Mouse (Mus musculus) stomach, postnatal 0 days (tissue): ENCODE data around the gene Zbtb46. TPM values are rescaled to one million over a fixed set of nuclear protein-coding genes. Genes with fewer than 3 reads are reported as not detected.
A peak's percentile ranks its signal among the peaks of the same experiment; 100 is the strongest.
"Not testable (repeated sequence)": the region's sequence is repeated elsewhere in the genome, so short reads cannot be mapped to it uniquely, and the experiment has no call there.

Experiments used
- ATAC-seq: fragments of 200-750 bp; cut with Nextera tagmentation; 2 replicates; pipeline ENCODE4 v1.8.0; 2017; ENCODE audit not compliant: low FRiP score, low TSS enrichment
- DNase-seq: peaks from one replicate; pipeline ENCODE4 v3.0.0-alpha.2; 2016; ENCODE audit warnings: low spot score
- H3K27ac ChIP-seq: fragments of 300-500 bp; sonication (generic); replicated peaks from 2 replicates; pipeline ENCODE4 v1.5.1; 2014; ENCODE audit warnings: mild to moderate bottlenecking, control low read depth
- H3K27me3 ChIP-seq: fragments of 300-500 bp; sonication (generic); 2 replicates; pipeline ENCODE4 v1.6.1; 2014; ENCODE audit warnings: low read length; ENCODE audit not compliant: control insufficient read depth, insufficient read depth
- H3K36me3 ChIP-seq: fragments of 300-500 bp; sonication (generic); 2 replicates; pipeline ENCODE4 v1.6.1; 2014; ENCODE audit warnings: low read length, mixed read lengths; ENCODE audit not compliant: control insufficient read depth, insufficient read depth
- H3K4me1 ChIP-seq: fragments of 300-500 bp; sonication (generic); replicated peaks from 2 replicates; pipeline ENCODE4 v1.6.1; 2014; ENCODE audit warnings: antibody characterized with exemption; ENCODE audit not compliant: control insufficient read depth, insufficient read depth
- H3K4me2 ChIP-seq: fragments of 300-500 bp; sonication (generic); replicated peaks from 2 replicates; pipeline ENCODE4 v1.6.1; 2014; ENCODE audit warnings: low read depth, mild to moderate bottlenecking, control low read depth, moderate library complexity
- H3K4me3 ChIP-seq: fragments of 300-500 bp; sonication (generic); 2 replicates; pipeline ENCODE4 v1.5.1; 2014; ENCODE audit warnings: low read depth, low read length, control low read depth
- H3K9ac ChIP-seq: fragments of 300-500 bp; sonication (generic); 2 replicates; pipeline ENCODE4 v1.6.1; 2014; ENCODE audit warnings: mild to moderate bottlenecking, low read length, control low read depth, mixed read lengths
- H3K9me3 ChIP-seq: fragments of 300-500 bp; sonication (generic); 2 replicates; pipeline ENCODE4 v1.6.1; 2016; ENCODE audit warnings: low read length; ENCODE audit not compliant: control insufficient read depth
- CTCF ChIP-seq: IDR thresholded peaks from 2 replicates; pipeline ENCODE4 v1.5.1; 2016; ENCODE audit warnings: antibody characterized with exemption, low read depth, mild to moderate bottlenecking, moderate library complexity
- EP300 ChIP-seq: optimal IDR thresholded peaks from 2 replicates; pipeline ENCODE3; 2016; ENCODE audit warnings: antibody characterized with exemption
- WGBS: fragments of 180-500 bp; shearing (Covaris S2); extraction: QIAGEN DNeasy Blood & Tissue Kit; methylation state at CpG from one replicate; pipeline ENCODE4 v1.1.7; 2014; 5-methylcytosine and 5-hydroxymethylcytosine counted together
- polyA plus RNA-seq: library from polyadenylated mRNA; unstranded; fragments of >200 nt; fragmentation: Nextera tagmentation; extraction: Ambion mirVana; gene quantifications from 2 replicates; pipeline ENCODE4 v1.2.1, GENCODE M21; 2015

Zbtb46 gene
- polyA plus RNA-seq = 2.4 TPM in 2 replicates

DNA sequence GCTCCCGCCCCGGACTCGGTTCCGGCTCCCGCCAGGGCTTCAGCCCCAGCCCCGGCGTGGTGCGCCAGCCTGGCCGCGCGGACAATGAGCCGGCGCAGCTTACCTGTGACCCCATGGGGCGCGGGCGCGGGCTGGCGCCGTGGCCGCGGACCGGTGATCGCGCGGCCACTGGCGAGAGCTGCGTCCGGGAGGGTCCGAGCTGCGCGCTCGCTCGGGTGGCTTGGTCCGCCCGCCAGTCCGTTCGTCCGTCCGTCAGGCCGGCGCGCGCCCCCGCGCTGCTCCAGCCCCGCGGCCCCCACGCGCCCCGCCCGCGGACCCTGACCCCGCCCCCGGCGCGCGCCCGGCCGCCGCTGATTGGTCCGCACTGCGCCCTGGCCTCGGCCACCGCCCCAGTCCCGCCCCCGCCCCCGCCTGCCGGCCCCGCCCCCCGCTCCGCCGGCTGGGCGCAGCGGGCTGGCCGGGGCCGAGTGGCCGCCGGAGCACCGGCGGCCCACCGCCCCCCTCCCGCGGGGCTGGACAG, at the start of gene Zbtb46:
Gene Zbtb46 (minus strand): TSS at position 274 of the 520 bp plus-strand sequence.
- Histone ChIP-seq H3K9me3 (no peaks in the 10 kb centered on the region), H3K36me3 (no peaks in the 10 kb centered on the region), H3K4me1 (peaks cover 6% of the 10 kb centered on the region; the same call in 1 of the 2 replicates), H3K9ac (peak within 1 kb of the TSS; percentile 73), H3K4me2 (peak within 1 kb of the TSS; percentile 100), H3K4me3 (peak within 1 kb of the TSS; percentile 86), H3K27me3 (no peaks in the 10 kb centered on the region), H3K27ac (peak within 1 kb of the TSS; percentile 71)
- DNase-seq (peak; percentile 88), ATAC-seq (peak; percentile 92)
- 0% methylated on average over 32 of the region's 83 CpGs for WGBS
- no peak for TF ChIP-seq EP300
- no peak for TF ChIP-seq CTCF

- no peak overlapping the region for H3K27ac ChIP-seq
- DNase-seq (no peak), ATAC-seq (no peak)
- no peaks in the 10 kb centered on the region for H3K27me3 ChIP-seq
- H3K4me2 ChIP-seq = no peak overlapping the region
- H3K36me3 ChIP-seq = peaks cover 17% of the 10 kb centered on the region; the same call in 1 of the 2 replicates
- H3K9ac ChIP-seq = no peak overlapping the region
- 54% methylated on average over 4 of the region's 4 CpGs for WGBS
- no peak overlapping the region for H3K4me3 ChIP-seq
- H3K4me1 ChIP-seq = no peaks in the 10 kb centered on the region
- H3K9me3 ChIP-seq = no peaks in the 10 kb centered on the region
- TF ChIP-seq EP300 (no peak), CTCF (no peak)
Observed at GRCm38 (mm10) chr2:181498644-181499043, 39.4 kb upstream of the Zbtb46 start.

GRCm38 (mm10) chr2:181497548-181497875, 38.3 kb upstream of the Zbtb46 start:
- 0% methylated on average over 12 of the region's 12 CpGs for WGBS
- Histone ChIP-seq H3K4me1 (no peaks in the 10 kb centered on the region), H3K27ac (peak overlapping the region; percentile 99), H3K9ac (peak overlapping the region; percentile 91), H3K4me3 (peak overlapping the region; percentile 89), H3K36me3 (peaks cover 17% of the 10 kb centered on the region; the same call in 1 of the 2 replicates), H3K4me2 (peak overlapping the region; percentile 80), H3K9me3 (no peaks in the 10 kb centered on the region), H3K27me3 (no peaks in the 10 kb centered on the region)
- ATAC-seq (peak; percentile 77), DNase-seq (peak; percentile 80)
- TF ChIP-seq CTCF = no peak
- TF ChIP-seq EP300 = no peak

DNA sequence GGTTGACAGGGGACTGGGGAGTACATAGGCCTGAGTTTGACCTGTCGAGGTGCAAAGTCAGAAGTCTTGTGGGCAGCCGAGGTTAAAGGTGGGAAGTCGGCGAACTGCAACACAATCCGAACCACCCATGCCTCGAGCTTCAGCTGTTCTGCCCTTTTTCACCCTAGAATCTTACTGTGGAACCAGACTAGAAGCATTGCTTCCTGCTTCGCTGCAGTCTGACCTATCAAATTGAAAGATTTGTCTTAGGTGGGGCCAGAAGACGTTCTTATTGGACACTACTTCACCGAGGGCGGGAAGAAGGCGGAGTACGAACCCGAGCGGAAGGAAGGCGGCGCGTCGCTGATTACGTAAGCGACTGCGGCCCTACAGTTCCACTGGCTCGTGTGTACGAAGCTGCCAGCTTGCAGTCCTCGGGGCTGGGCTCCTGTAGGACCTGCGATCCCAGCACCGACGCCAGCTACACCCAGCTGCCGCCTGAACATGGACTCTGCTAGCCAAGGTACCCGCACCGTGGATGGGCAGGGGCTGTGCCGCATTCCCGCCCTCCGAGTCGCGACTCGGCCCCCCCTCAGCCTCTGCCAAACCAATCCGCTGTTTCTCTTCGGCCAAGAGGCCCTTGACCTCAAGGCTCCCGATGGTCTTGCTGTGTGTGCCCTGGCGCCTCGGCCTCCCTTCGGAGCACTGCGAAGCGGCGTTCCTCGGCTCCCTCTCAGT, 37.8 kb upstream of the Zbtb46 start, which contains the start of gene Tpd52l2:
Gene Tpd52l2 (plus strand): TSS at position 312 of the 717 bp plus-strand sequence.
- WGBS = under 1% methylated on average over 41 of the region's 46 CpGs
- TF ChIP-seq EP300 (no peak), CTCF (no peak)
- Histone ChIP-seq H3K27ac (peak within 1 kb of the TSS; percentile 99), H3K4me2 (peak within 1 kb of the TSS; percentile 80), H3K9ac (peak within 1 kb of the TSS; percentile 91), H3K9me3 (no peaks in the 10 kb centered on the region), H3K27me3 (no peaks in the 10 kb centered on the region), H3K36me3 (peaks cover 14% of the 10 kb centered on the region; the same call in 1 of the 2 replicates), H3K4me1 (no peaks in the 10 kb centered on the region), H3K4me3 (peak within 1 kb of the TSS; percentile 89)
- ATAC-seq = peak; percentile 97
- peak; percentile 95 for DNase-seq

- H3K27me3 ChIP-seq = no peaks in the 10 kb centered on the region
- 12% methylated on average over 8 of the region's 8 CpGs for WGBS
- peaks cover 8% of the 10 kb centered on the region; the same call in 1 of the 2 replicates for H3K36me3 ChIP-seq
- H3K4me3 ChIP-seq = peak overlapping the region; percentile 89
- TF ChIP-seq CTCF (peak; percentile 83), EP300 (no peak)
- peak overlapping the region; percentile 80 for H3K4me2 ChIP-seq
- no peaks in the 10 kb centered on the region for H3K4me1 ChIP-seq
- DNase-seq (peak; percentile 78), ATAC-seq (peak; percentile 59)
- peak overlapping the region; percentile 99 for H3K27ac ChIP-seq
- H3K9ac ChIP-seq = peak overlapping the region; percentile 91
- H3K9me3 ChIP-seq = no peaks in the 10 kb centered on the region
Observed at GRCm38 (mm10) chr2:181496281-181496680, 37.1 kb upstream of the Zbtb46 start.

GRCm38 (mm10) chr2:181495845-181496244, 36.6 kb upstream of the Zbtb46 start:
- H3K4me2 ChIP-seq, H3K36me3 ChIP-seq, H3K27me3 ChIP-seq, DNase-seq, H3K4me1 ChIP-seq, H3K27ac ChIP-seq, ATAC-seq, H3K9ac ChIP-seq, H3K4me3 ChIP-seq, H3K9me3 ChIP-seq: not testable (repeated sequence)
- WGBS = 62% methylated on average over 8 of the region's 8 CpGs
